Mouse (Mus musculus): ENCODE measurements around the gene Trip6.

- TF ChIP-seq CTCF (IDR thresholded peaks at IDR 0.05; ENCODE audit: low read depth, low read length) (no peak), POLR2A (IDR thresholded peaks at IDR 0.05; ENCODE audit: insufficient read depth, low read length) (no peak)
Measured at GRCm38 (mm10) chr5:137313466-137314192, 575 bp downstream of the Trip6 start.
